Mouse (Mus musculus) midbrain, embryonic 14.5 days (tissue): ENCODE measurements around the gene Coro1c. TPM values are rescaled to one million over a fixed set of nuclear protein-coding genes. Genes with fewer than 3 reads are reported as not detected.

Experiments
- ATAC-seq: fragments of 200-750 bp; cut with Nextera tagmentation; 2 replicates; pipeline ENCODE4 v1.8.0; 2017; ENCODE audit warnings: moderate number of reproducible peaks, moderate library complexity; ENCODE audit not compliant: low FRiP score, low TSS enrichment
- DNase-seq: peaks from one replicate; pipeline ENCODE4 v3.0.0-alpha.2; 2015
- H3K27ac ChIP-seq: fragments of 300-500 bp; sonication (generic); replicated peaks from 2 replicates; pipeline ENCODE4 v1.5.1; 2014; ENCODE audit warnings: mild to moderate bottlenecking, low read depth, low read length, moderate library complexity
- H3K27me3 ChIP-seq: fragments of 300-500 bp; sonication (generic); 2 replicates; pipeline ENCODE4 v1.6.1; 2014; ENCODE audit warnings: low read length, control low read depth, mixed read lengths; ENCODE audit not compliant: control insufficient read depth, insufficient read depth
- H3K36me3 ChIP-seq: fragments of 300-500 bp; sonication (generic); 2 replicates; pipeline ENCODE4 v1.6.1; 2014; ENCODE audit warnings: low read length, control low read depth; ENCODE audit not compliant: control insufficient read depth, insufficient read depth
- H3K4me1 ChIP-seq: fragments of 300-500 bp; sonication (generic); 2 replicates; pipeline ENCODE4 v1.6.1; 2014; ENCODE audit warnings: mild to moderate bottlenecking, antibody characterized with exemption, low read length, control low read depth; ENCODE audit not compliant: control insufficient read depth, insufficient read depth
- H3K4me2 ChIP-seq: fragments of 300-500 bp; sonication (generic); 2 replicates; pipeline ENCODE4 v1.6.1; 2014; ENCODE audit warnings: mild to moderate bottlenecking, low read length, moderate library complexity
- H3K4me3 ChIP-seq: fragments of 300-500 bp; sonication (generic); replicated peaks from 2 replicates; pipeline ENCODE4 v1.5.1; 2014; ENCODE audit warnings: low read depth, low read length
- H3K9ac ChIP-seq: fragments of 300-500 bp; sonication (generic); replicated peaks from 2 replicates; pipeline ENCODE4 v1.6.1; 2014; ENCODE audit warnings: mild to moderate bottlenecking, low read length, moderate library complexity
- H3K9me3 ChIP-seq: fragments of 300-500 bp; sonication (generic); 2 replicates; pipeline ENCODE4 v1.6.1; 2016; ENCODE audit warnings: low read length, control low read depth, mixed read lengths; ENCODE audit not compliant: control insufficient read depth
- WGBS: fragments of 180-500 bp; shearing (Covaris S2); extraction: QIAGEN DNeasy Blood & Tissue Kit; methylation state at CpG from one replicate; pipeline ENCODE4 v1.1.7; 2014; 5-methylcytosine and 5-hydroxymethylcytosine counted together
- polyA plus RNA-seq: library from polyadenylated mRNA; unstranded; fragments of >200 nt; fragmentation: Nextera tagmentation; extraction: Ambion mirVana; gene quantifications from 2 replicates; pipeline ENCODE4 v1.2.1, GENCODE M21; 2014

Coro1c gene
- polyA plus RNA-seq, 1 experiment from 2014 or later = 201 TPM

GRCm38 (mm10) chr5:113910705-113911104, 2.1 kb upstream of the Coro1c start:
- 69% methylated on average over 6 of the region's 6 CpGs for WGBS
- Histone ChIP-seq H3K4me1 (peaks cover 14% of the 10 kb centered on the region), H3K4me2 (no peak overlapping the region), H3K9me3 (no peaks in the 10 kb centered on the region), H3K27me3 (no peaks in the 10 kb centered on the region), H3K9ac (no peak overlapping the region), H3K4me3 (no peak overlapping the region), H3K36me3 (no peaks in the 10 kb centered on the region), H3K27ac (no peak overlapping the region)
- no peak for ATAC-seq
- no peak for DNase-seq

DNA sequence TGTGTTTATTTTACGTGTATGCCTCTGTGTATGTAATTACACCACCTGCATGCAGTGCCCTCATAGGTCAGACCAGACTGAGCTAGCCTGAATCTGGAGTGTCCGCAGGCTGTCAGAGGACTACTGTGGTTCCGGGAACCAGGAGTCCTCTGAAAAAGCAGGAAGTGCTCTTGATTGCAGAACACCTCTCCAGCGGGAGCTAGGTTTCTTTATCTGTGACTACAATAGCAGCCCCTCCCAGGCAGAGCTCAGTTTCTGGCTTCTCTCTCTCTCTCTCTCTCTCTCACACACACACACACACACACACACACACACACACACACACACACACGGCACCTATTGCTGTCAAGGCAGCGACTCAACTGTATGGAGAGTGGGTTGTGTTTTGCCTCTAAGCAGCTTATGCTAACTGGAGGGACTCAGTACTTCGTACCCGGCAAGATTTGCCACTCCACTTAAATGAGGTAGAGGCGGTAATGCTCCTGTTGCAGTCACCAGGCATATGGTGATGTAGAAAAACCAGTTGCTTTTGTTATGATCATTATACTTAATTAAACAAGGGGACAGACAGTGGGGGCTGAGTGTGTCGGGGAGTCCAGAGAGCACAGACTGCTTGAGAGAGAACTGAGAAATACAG, 1.6 kb upstream of the Coro1c start:
- Histone ChIP-seq H3K27ac (no peak overlapping the region), H3K4me3 (no peak overlapping the region)
- ATAC-seq = no peak

GRCm38 (mm10) chr5:113907786-113908567, 581 bp downstream of the Coro1c start:
- ATAC-seq (peak; percentile 74), DNase-seq (peak; percentile 76)
- Histone ChIP-seq H3K9ac (peak overlapping the region; percentile 98), H3K4me3 (peak overlapping the region; percentile 97), H3K27me3 (no peaks in the 10 kb centered on the region), H3K4me1 (peaks cover 35% of the 10 kb centered on the region), H3K4me2 (peak overlapping the region; percentile 85), H3K36me3 (no peaks in the 10 kb centered on the region), H3K27ac (peak overlapping the region; percentile 96), H3K9me3 (no peaks in the 10 kb centered on the region)
- under 1% methylated on average over 69 of the region's 69 CpGs for WGBS

More for the DNA sequence above, 1.6 kb upstream of the Coro1c start:
- DNase-seq = no peak
- no peaks in the 10 kb centered on the region for H3K9me3 ChIP-seq
- no peak overlapping the region for H3K4me2 ChIP-seq
- peaks cover 19% of the 10 kb centered on the region for H3K4me1 ChIP-seq
- 37% methylated on average over 10 of the region's 10 CpGs for WGBS
- H3K9ac ChIP-seq = no peak overlapping the region
- H3K27me3 ChIP-seq = no peaks in the 10 kb centered on the region
- H3K36me3 ChIP-seq = no peaks in the 10 kb centered on the region

GRCm38 (mm10) chr5:113906958-113907735, 1.4 kb downstream of the Coro1c start:
- H3K9me3 ChIP-seq = no peaks in the 10 kb centered on the region
- H3K27me3 ChIP-seq = no peaks in the 10 kb centered on the region
- H3K9ac ChIP-seq = peak overlapping the region; percentile 98
- H3K4me1 ChIP-seq = peaks cover 38% of the 10 kb centered on the region
- H3K36me3 ChIP-seq = no peaks in the 10 kb centered on the region
- 19% methylated on average over 17 of the region's 17 CpGs for WGBS
- peak overlapping the region; percentile 96 for H3K27ac ChIP-seq
- no peak for ATAC-seq
- peak; percentile 61 for DNase-seq
- peak overlapping the region; percentile 97 for H3K4me3 ChIP-seq
- H3K4me2 ChIP-seq = peak overlapping the region; percentile 85

- Histone ChIP-seq H3K4me1 (peaks cover 48% of the 10 kb centered on the region), H3K9me3 (no peaks in the 10 kb centered on the region), H3K9ac (no peak overlapping the region), H3K36me3 (no peaks in the 10 kb centered on the region), H3K27me3 (no peaks in the 10 kb centered on the region), H3K27ac (no peak overlapping the region), H3K4me3 (no peak overlapping the region), H3K4me2 (peak overlapping the region; percentile 85)
- DNase-seq (no peak), ATAC-seq (no peak)
- 35% methylated on average over 4 of the region's 4 CpGs for WGBS
Measured at GRCm38 (mm10) chr5:113904987-113905386, 3.6 kb downstream of the Coro1c start.

GRCm38 (mm10) chr5:113902983-113903382, 5.6 kb downstream of the Coro1c start:
- H3K9ac ChIP-seq = no peak overlapping the region

DNA sequence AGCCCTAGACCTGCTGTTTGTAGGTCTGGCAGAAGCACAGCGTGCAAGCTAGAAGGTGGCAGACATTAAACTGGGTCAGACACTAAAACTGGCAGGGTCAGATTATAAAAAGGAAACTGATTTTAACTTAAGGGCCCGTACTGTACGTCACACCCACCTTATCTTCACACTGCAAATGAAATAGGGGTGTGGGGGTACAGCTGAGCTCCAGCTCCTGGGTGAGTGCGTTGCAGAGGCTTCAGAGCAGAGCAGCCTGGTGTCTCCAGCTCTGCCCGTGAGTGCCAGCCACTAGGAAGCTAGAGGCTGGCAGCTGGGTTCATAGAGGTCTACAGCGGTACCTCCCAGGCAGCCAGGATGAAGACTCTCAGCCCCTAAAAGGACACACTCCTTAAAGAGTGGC, 6.5 kb downstream of the Coro1c start:
- no peak for DNase-seq
- 84% methylated on average over 6 of the region's 6 CpGs for WGBS
- no peak overlapping the region for H3K4me2 ChIP-seq
- no peak overlapping the region; the same call in 1 of the 2 replicates for H3K9ac ChIP-seq
- H3K36me3 ChIP-seq = no peaks in the 10 kb centered on the region
- no peaks in the 10 kb centered on the region for H3K27me3 ChIP-seq
- no peak overlapping the region for H3K27ac ChIP-seq
- no peak overlapping the region for H3K4me3 ChIP-seq
- peaks cover 48% of the 10 kb centered on the region for H3K4me1 ChIP-seq
- no peak for ATAC-seq
- no peaks in the 10 kb centered on the region for H3K9me3 ChIP-seq

More at GRCm38 (mm10) chr5:113902983-113903382, 5.6 kb downstream of the Coro1c start:
- no peaks in the 10 kb centered on the region for H3K27me3 ChIP-seq
- H3K4me2 ChIP-seq = no peak overlapping the region
- DNase-seq = no peak
- H3K36me3 ChIP-seq = no peaks in the 10 kb centered on the region
- H3K4me3 ChIP-seq = no peak overlapping the region
- no peak for ATAC-seq
- H3K9me3 ChIP-seq = no peaks in the 10 kb centered on the region
- WGBS = 82% methylated on average over 5 of the region's 5 CpGs
- H3K27ac ChIP-seq = no peak overlapping the region
- peaks cover 48% of the 10 kb centered on the region for H3K4me1 ChIP-seq

- ATAC-seq = no peak
- no peaks in the 10 kb centered on the region for H3K9me3 ChIP-seq
- 38% methylated on average over 8 of the region's 8 CpGs for WGBS
- H3K27me3 ChIP-seq = no peaks in the 10 kb centered on the region
- H3K4me2 ChIP-seq = no peak overlapping the region
- peaks cover 39% of the 10 kb centered on the region for H3K4me1 ChIP-seq
- H3K9ac ChIP-seq = no peak overlapping the region
- no peak overlapping the region for H3K4me3 ChIP-seq
- DNase-seq = no peak
- H3K36me3 ChIP-seq = no peaks in the 10 kb centered on the region
- peak overlapping the region; percentile 67 for H3K27ac ChIP-seq
Measured at GRCm38 (mm10) chr5:113901074-113901571, 7.4 kb downstream of the Coro1c start.
